Mouse (Mus musculus) gastrocnemius, postnatal 36 days (tissue): ENCODE data around the gene B430305J03Rik. TPM values are rescaled to one million over a fixed set of nuclear protein-coding genes. Genes with fewer than 3 reads are reported as not detected.
A peak's percentile ranks its signal among the peaks of the same experiment; 100 is the strongest.

Source experiments
- DNase-seq, 2 experiments: peaks; one replicate each; pipeline ENCODE4 v3.0.0; 2022
- intact Hi-C: fragments of 180-260 bp; cut with DNase I; formaldehyde crosslinking; loops from one replicate; pipeline ENCODE4 v1.15.1; 2025
- long read RNA-seq, 2 experiments: library from polyadenylated mRNA; stranded (forward); transcript quantifications; one replicate each; pipeline ENCODE4 v2.0.0; 2021
- total RNA-seq, 2 experiments: library from RNA; stranded (reverse); gene quantifications; 2 replicates each; pipeline ENCODE4 v1.2.3; 2021

B430305J03Rik gene
- not detected for total RNA-seq
- long read RNA-seq, experiment 1: 0 reads
- long read RNA-seq, experiment 2: 0 reads

- intact Hi-C loops: no loop called here
- DNase-seq: no peak
These were observed at the start of gene B430305J03Rik for GRCm38 (mm10) chr3:61365779-61366373. B430305J03Rik (minus strand) TSS chr3:61365951.

GRCm38 (mm10) chr3:61409683-61410082 is 43.9 kb upstream of the B430305J03Rik start:
- intact Hi-C loops: no loop called here

GRCm38 (mm10) chr3:61406921-61407320 is 41.2 kb upstream of the B430305J03Rik start:
- intact Hi-C loops: no loop called here
- no peak for DNase-seq

More at GRCm38 (mm10) chr3:61409683-61410082, 43.9 kb upstream of the B430305J03Rik start:
- DNase-seq: no peak

GRCm38 (mm10) chr3:61400823-61401387 is 35.2 kb upstream of the B430305J03Rik start:
- intact Hi-C loops: no loop called here
- DNase-seq: no peak

GRCm38 (mm10) chr3:61396728-61397127 is 31.0 kb upstream of the B430305J03Rik start:
- DNase-seq: no peak

GRCm38 (mm10) chr3:61395382-61395781 is 29.6 kb upstream of the B430305J03Rik start:
- no peak for DNase-seq
- intact Hi-C loops: no loop called here

More at GRCm38 (mm10) chr3:61396728-61397127, 31.0 kb upstream of the B430305J03Rik start:
- intact Hi-C loops: no loop called here

GRCm38 (mm10) chr3:61393520-61393919 is 27.8 kb upstream of the B430305J03Rik start:
- intact Hi-C loops: no loop called here
- DNase-seq: no peak

GRCm38 (mm10) chr3:61392881-61393280 is 27.1 kb upstream of the B430305J03Rik start:
- DNase-seq: no peak
- intact Hi-C loops: no loop called here

GRCm38 (mm10) chr3:61391564-61391963 is 25.8 kb upstream of the B430305J03Rik start:
- no peak for DNase-seq
- intact Hi-C loops: no loop called here

GRCm38 (mm10) chr3:61386368-61386767 is 20.6 kb upstream of the B430305J03Rik start:
- intact Hi-C loops: no loop called here
- no peak for DNase-seq

GRCm38 (mm10) chr3:61376001-61376400 is 10.2 kb upstream of the B430305J03Rik start:
- intact Hi-C loops: no loop called here
- no peak for DNase-seq

- intact Hi-C loops: no loop called here
- DNase-seq: no peak
These were observed 2.7 kb upstream of the B430305J03Rik start for GRCm38 (mm10) chr3:61368446-61368845.

- intact Hi-C loops: no loop called here
- DNase-seq: peak; percentile 19 to 42
These were observed 573 bp downstream of the B430305J03Rik start for GRCm38 (mm10) chr3:61364978-61365778.

GRCm38 (mm10) chr3:61364661-61364977 is 1.1 kb downstream of the B430305J03Rik start:
- intact Hi-C loops: no loop called here
- DNase-seq: no peak

- DNase-seq: peak; percentile 83 to 94
- intact Hi-C loops: no loop called here
These were observed 1.6 kb downstream of the B430305J03Rik start for GRCm38 (mm10) chr3:61363989-61364660.

- intact Hi-C loops: no loop called here
- peak; percentile 80 to 89 for DNase-seq
These were observed 2.4 kb downstream of the B430305J03Rik start for GRCm38 (mm10) chr3:61363161-61363988.

GRCm38 (mm10) chr3:61362821-61363160 is 3.0 kb downstream of the B430305J03Rik start:
- intact Hi-C loops: no loop called here
- no peak for DNase-seq

- no peak for DNase-seq
- intact Hi-C loops: no loop called here
These were observed 4.4 kb downstream of the B430305J03Rik start, which contains the start of gene Rap2b for GRCm38 (mm10) chr3:61361338-61361737. Rap2b (plus strand) TSS chr3:61361638.

GRCm38 (mm10) chr3:61358756-61359293 is 6.9 kb downstream of the B430305J03Rik start:
- intact Hi-C loops: no loop called here
- no peak for DNase-seq

- no peak for DNase-seq
These were observed 7.6 kb downstream of the B430305J03Rik start for GRCm38 (mm10) chr3:61358107-61358506.

More at GRCm38 (mm10) chr3:61358107-61358506, 7.6 kb downstream of the B430305J03Rik start:
- intact Hi-C loops: no loop called here
